Mouse (Mus musculus) midbrain, embryonic 11.5 days (tissue): ENCODE data around the gene Bglap3. TPM values are rescaled to one million over a fixed set of nuclear protein-coding genes. Genes with fewer than 3 reads are reported as not detected.

Experiments used
- ATAC-seq: fragments of 200-750 bp; cut with Nextera tagmentation; 2 replicates; pipeline ENCODE4 v1.8.0; 2017; ENCODE audit warnings: moderate TSS enrichment, moderate library complexity; ENCODE audit not compliant: low FRiP score
- DNase-seq: peaks from one replicate; pipeline ENCODE4 v3.0.0; 2015; ENCODE audit warnings: low spot score; ENCODE audit errors: missing footprints
- H3K27ac ChIP-seq: fragments of 300-500 bp; sonication (generic); 2 replicates; pipeline ENCODE4 v1.5.1; 2014; ENCODE audit warnings: low read depth, low read length
- H3K27me3 ChIP-seq: fragments of 300-500 bp; sonication (generic); 2 replicates; pipeline ENCODE4 v1.6.1; 2014; ENCODE audit warnings: mild to moderate bottlenecking, low read length, moderate library complexity, mixed read lengths; ENCODE audit not compliant: control insufficient read depth, insufficient read depth
- H3K36me3 ChIP-seq: fragments of 300-500 bp; sonication (generic); 2 replicates; pipeline ENCODE4 v1.6.1; 2014; ENCODE audit warnings: mild to moderate bottlenecking, low read length, moderate library complexity, mixed read lengths; ENCODE audit not compliant: control insufficient read depth, insufficient read depth
- H3K4me1 ChIP-seq: fragments of 300-500 bp; sonication (generic); 2 replicates; pipeline ENCODE4 v1.6.1; 2014; ENCODE audit warnings: low read length; ENCODE audit not compliant: control insufficient read depth, insufficient read depth
- H3K4me2 ChIP-seq: fragments of 300-500 bp; sonication (generic); 2 replicates; pipeline ENCODE4 v1.6.1; 2014; ENCODE audit warnings: mild to moderate bottlenecking, moderate library complexity
- H3K4me3 ChIP-seq: fragments of 300-500 bp; sonication (generic); 2 replicates; pipeline ENCODE4 v1.5.1; 2014; ENCODE audit warnings: low read depth, low read length
- H3K9ac ChIP-seq: fragments of 300-500 bp; sonication (generic); 2 replicates; pipeline ENCODE4 v1.6.1; 2014; ENCODE audit warnings: low read length
- H3K9me3 ChIP-seq: fragments of 300-500 bp; sonication (generic); 2 replicates; pipeline ENCODE4 v1.6.1; 2016; ENCODE audit warnings: low read length; ENCODE audit not compliant: control insufficient read depth
- WGBS: fragments of 180-500 bp; shearing (Covaris S2); extraction: QIAGEN DNeasy Blood & Tissue Kit; methylation state at CpG from one replicate; pipeline ENCODE4 v1.1.7; 2014; 5-methylcytosine and 5-hydroxymethylcytosine counted together
- polyA plus RNA-seq: library from polyadenylated mRNA; unstranded; fragments of >200 nt; fragmentation: Nextera tagmentation; extraction: Ambion mirVana; gene quantifications from 2 replicates; pipeline ENCODE4 v1.2.1, GENCODE M21; 2014

Gene Bglap3
- polyA plus RNA-seq, 1 experiment from 2014 or later = 0.08 TPM

DNA sequence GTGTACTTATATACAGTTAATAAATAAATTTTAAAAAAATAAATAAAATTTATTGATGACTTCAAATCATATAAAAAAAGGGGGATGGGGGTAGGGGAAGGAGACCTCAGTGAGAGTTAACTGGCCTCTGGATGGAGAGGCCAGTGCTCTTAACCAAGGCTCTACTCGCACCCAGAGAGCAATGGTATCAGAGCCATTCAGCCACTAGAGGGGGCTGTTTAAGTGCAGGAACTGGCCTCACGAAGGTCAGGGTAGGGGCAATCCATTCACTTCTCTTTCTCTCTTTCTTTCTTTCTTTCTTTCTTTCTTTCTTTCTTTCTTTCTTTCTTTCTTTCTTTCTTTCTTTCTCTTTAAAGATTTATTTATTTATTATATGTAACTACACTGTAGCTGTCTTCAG is 41.3 kb downstream of the Bglap3 start:
- WGBS = 25% methylated on average over 2 of the region's 2 CpGs
- Histone ChIP-seq H3K9me3 (no peaks in the 10 kb centered on the region), H3K4me1 (peaks cover 4% of the 10 kb centered on the region), H3K27ac (no peak overlapping the region), H3K9ac (no peak overlapping the region), H3K4me2 (no peak overlapping the region), H3K4me3 (no peak overlapping the region), H3K36me3 (no peaks in the 10 kb centered on the region; the same call in 1 of the 2 replicates), H3K27me3 (no peaks in the 10 kb centered on the region)
- ATAC-seq (no peak), DNase-seq (no peak)

DNA sequence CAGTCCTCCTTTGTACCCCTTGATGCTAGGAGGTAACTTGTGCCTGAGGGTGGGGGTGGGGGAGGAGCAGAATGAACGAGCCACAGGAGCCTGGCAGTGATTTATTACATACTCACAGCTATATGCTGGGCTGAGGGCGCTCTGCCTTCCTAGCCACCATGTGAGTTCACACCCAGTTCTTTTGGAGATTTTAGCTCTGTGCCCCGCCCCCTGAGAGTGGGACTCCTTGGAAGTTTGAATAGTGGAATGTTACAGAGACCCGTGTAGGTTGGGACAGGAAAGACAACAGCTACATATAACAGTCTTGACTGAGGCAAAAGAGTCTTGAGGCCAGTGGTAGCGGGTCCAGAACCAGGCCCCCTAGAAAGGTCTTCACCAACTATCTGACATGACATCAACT is 43.6 kb downstream of the Bglap3 start:
- no peaks in the 10 kb centered on the region for H3K27me3 ChIP-seq
- no peak for ATAC-seq
- no peak overlapping the region for H3K4me2 ChIP-seq
- no peak overlapping the region for H3K9ac ChIP-seq
- 88% methylated on average over 5 of the region's 5 CpGs for WGBS
- no peak overlapping the region for H3K27ac ChIP-seq
- no peaks in the 10 kb centered on the region for H3K9me3 ChIP-seq
- DNase-seq = no peak
- H3K4me1 ChIP-seq = peaks cover 7% of the 10 kb centered on the region
- H3K36me3 ChIP-seq = no peaks in the 10 kb centered on the region; the same call in 1 of the 2 replicates
- H3K4me3 ChIP-seq = no peak overlapping the region

DNA sequence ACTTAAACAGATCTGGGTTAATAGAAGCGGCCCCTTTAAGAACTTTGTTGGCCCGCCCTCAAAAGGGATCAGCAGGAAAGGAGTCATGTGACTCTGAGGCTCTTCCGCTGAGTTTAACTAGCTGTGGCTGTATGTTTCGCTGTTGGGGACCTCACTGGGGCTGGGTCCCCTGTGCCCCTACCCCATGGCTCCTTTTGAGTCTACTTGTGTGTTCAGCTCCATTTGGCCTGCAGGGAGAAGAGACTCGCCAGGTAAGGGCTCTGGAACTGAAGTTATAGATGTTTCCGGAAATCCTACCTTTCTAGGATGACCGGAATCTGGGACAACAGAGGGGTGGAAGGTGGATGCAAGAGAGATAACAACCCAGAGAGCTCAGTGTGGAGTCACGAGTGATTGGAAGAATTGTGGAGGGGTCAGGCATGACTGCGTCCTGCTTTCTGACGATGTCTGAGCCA is 47.6 kb downstream of the Bglap3 start, which contains the start of gene Glmp:
Gene Glmp (plus strand): TSS at position 73 of the 455 bp plus-strand sequence.
- ATAC-seq (peak; percentile 82), DNase-seq (peak; percentile 94)
- H3K9ac ChIP-seq = peak within 1 kb of the TSS; percentile 78
- no peak within 1 kb of the TSS for H3K27ac ChIP-seq
- H3K9me3 ChIP-seq = no peaks in the 10 kb centered on the region
- peaks cover 7% of the 10 kb centered on the region for H3K4me1 ChIP-seq
- no peaks in the 10 kb centered on the region for H3K27me3 ChIP-seq
- H3K4me3 ChIP-seq = peak within 1 kb of the TSS; percentile 71
- H3K4me2 ChIP-seq = peak within 1 kb of the TSS; percentile 85
- peaks cover 27% of the 10 kb centered on the region for H3K36me3 ChIP-seq
- WGBS = 3% methylated on average over 10 of the region's 10 CpGs

Other genes starting within 250 kb of the Bglap3 start
- 9.0 and 10.9 TPM in 2 replicates for gene Mef2d, start 230.4 kb downstream of the Bglap3 start, polyA plus RNA-seq
- 0.15 TPM in 1 of 2 replicates, not detected in the other for gene Rhbg, start 118.0 kb downstream of the Bglap3 start, polyA plus RNA-seq
- 0.11 TPM in 1 of 2 replicates, not detected in the other for gene Gm38392, start 85.5 kb downstream of the Bglap3 start, polyA plus RNA-seq
- gene Tsacc, start 75.7 kb downstream of the Bglap3 start, polyA plus RNA-seq = 7.5 and 7.9 TPM in 2 replicates
- gene Cct3, start 75.6 kb downstream of the Bglap3 start, polyA plus RNA-seq = 746 and 783 TPM in 2 replicates
- 70.2 and 73.7 TPM in 2 replicates for gene Glmp, start 47.7 kb downstream of the Bglap3 start, polyA plus RNA-seq
- 0.90 and 1.4 TPM in 2 replicates for gene Tmem79, start 36.6 kb downstream of the Bglap3 start, polyA plus RNA-seq
- 45.8 and 46.8 TPM in 2 replicates for gene Smg5, start 36.5 kb downstream of the Bglap3 start, polyA plus RNA-seq
- 0.15 and 0.29 TPM in 2 replicates for gene Paqr6, start 8.2 kb downstream of the Bglap3 start, polyA plus RNA-seq
- gene Bglap2, start 6.0 kb upstream of the Bglap3 start, polyA plus RNA-seq = not detected in 2 replicates
- 0.48 TPM in 1 of 2 replicates, not detected in the other for gene Bglap, start 11.7 kb upstream of the Bglap3 start, polyA plus RNA-seq
- 128 and 132 TPM in 2 replicates for gene Pmf1, start 37.6 kb upstream of the Bglap3 start, polyA plus RNA-seq
- gene Slc25a44, start 52.4 kb upstream of the Bglap3 start, polyA plus RNA-seq = 20.8 and 22.3 TPM in 2 replicates
- gene Sema4a, start 88.4 kb upstream of the Bglap3 start, polyA plus RNA-seq = 6.3 and 6.8 TPM in 2 replicates
- gene Lmna, start 137.2 kb upstream of the Bglap3 start, polyA plus RNA-seq = 17.9 and 21.2 TPM in 2 replicates
- gene Mex3a, start 159.7 kb upstream of the Bglap3 start, polyA plus RNA-seq = 44.5 and 45.1 TPM in 2 replicates
- 0.25 and 0.86 TPM in 2 replicates for gene Rab25, start 175.6 kb upstream of the Bglap3 start, polyA plus RNA-seq
- 87.2 and 103 TPM in 2 replicates for gene Lamtor2, start 180.3 kb upstream of the Bglap3 start, polyA plus RNA-seq
- 72.4 and 73.0 TPM in 2 replicates for gene Ubqln4, start 181.0 kb upstream of the Bglap3 start, polyA plus RNA-seq
- 154 and 157 TPM in 2 replicates for gene Ssr2, start 203.1 kb upstream of the Bglap3 start, polyA plus RNA-seq
- gene Arhgef2, start 233.2 kb upstream of the Bglap3 start, polyA plus RNA-seq = 99.0 and 117 TPM in 2 replicates